Mouse (Mus musculus) liver, embryonic 14.5 days (tissue): Measurements from ENCODE around the gene Evi5.

Experiments
- CTCF ChIP-seq: IDR thresholded peaks from 2 replicates; pipeline ENCODE4 v1.5.1; 2016; ENCODE audit warnings: antibody characterized with exemption, low read depth, control low read depth
- EP300 ChIP-seq: IDR thresholded peaks from 2 replicates; pipeline ENCODE4 v1.6.1; 2016; ENCODE audit warnings: antibody characterized with exemption, low read depth

DNA sequence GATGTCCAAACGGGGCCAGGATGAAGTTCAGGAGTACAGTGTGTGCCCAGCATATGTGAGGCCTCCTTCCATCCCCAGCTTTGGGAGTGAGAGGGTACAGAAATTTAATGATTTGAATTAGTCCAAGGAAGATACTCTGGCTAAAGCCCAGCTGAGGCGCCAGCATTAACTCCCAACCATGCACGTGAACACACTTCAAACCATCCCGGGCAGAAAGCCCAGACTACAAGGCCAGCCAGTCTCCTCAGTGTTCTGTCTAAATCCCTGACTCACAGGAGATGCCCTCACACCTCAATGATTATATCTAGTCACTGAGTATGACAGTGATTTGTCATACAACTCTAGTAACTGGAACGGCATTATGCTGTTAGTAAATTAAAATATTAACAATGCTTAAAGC is 27.6 kb downstream of the Evi5 start:
- no peak for TF ChIP-seq CTCF
- no peak for TF ChIP-seq EP300
